Mouse (Mus musculus) liver, embryonic 15.5 days (tissue): Measurements from ENCODE around the gene Lgals8. TPM values are rescaled to one million over a fixed set of nuclear protein-coding genes. Genes with fewer than 3 reads are reported as not detected.
"Not testable (repeated sequence)": the region's sequence is repeated elsewhere in the genome, so short reads cannot be mapped to it uniquely, and the experiment has no call there.

Source experiments
- ATAC-seq: fragments of 200-750 bp; cut with Nextera tagmentation; 2 replicates; pipeline ENCODE4 v1.8.0; 2017; ENCODE audit warnings: moderate number of reproducible peaks, mild to moderate bottlenecking, moderate library complexity; ENCODE audit not compliant: insufficient read depth
- H3K27ac ChIP-seq: fragments of 300-500 bp; sonication (generic); replicated peaks from 2 replicates; pipeline ENCODE4 v1.5.1; 2015; ENCODE audit warnings: mild to moderate bottlenecking, inconsistent platforms
- H3K27me3 ChIP-seq: fragments of 300-500 bp; sonication (generic); 2 replicates; pipeline ENCODE4 v1.6.1; 2015; ENCODE audit warnings: mild to moderate bottlenecking, inconsistent platforms
- H3K36me3 ChIP-seq: fragments of 300-500 bp; sonication (generic); replicated peaks from 2 replicates; pipeline ENCODE4 v1.6.1; 2015; ENCODE audit warnings: moderate library complexity, mild to moderate bottlenecking, inconsistent platforms
- H3K4me1 ChIP-seq: fragments of 300-500 bp; sonication (generic); replicated peaks from 2 replicates; pipeline ENCODE4 v1.6.1; 2015; ENCODE audit warnings: inconsistent platforms
- H3K4me2 ChIP-seq: fragments of 300-500 bp; sonication (generic); 2 replicates; pipeline ENCODE4 v1.6.1; 2015; ENCODE audit warnings: moderate library complexity, mild to moderate bottlenecking, inconsistent platforms
- H3K4me3 ChIP-seq: fragments of 300-500 bp; sonication (generic); replicated peaks from 2 replicates; pipeline ENCODE4 v1.5.1; 2015; ENCODE audit warnings: mild to moderate bottlenecking, inconsistent platforms
- H3K9ac ChIP-seq: fragments of 300-500 bp; sonication (generic); 2 replicates; pipeline ENCODE4 v1.6.1; 2015; ENCODE audit warnings: moderate library complexity, mild to moderate bottlenecking, inconsistent platforms
- H3K9me3 ChIP-seq: fragments of 300-500 bp; sonication (generic); replicated peaks from 2 replicates; pipeline ENCODE4 v1.6.1; 2016; ENCODE audit warnings: inconsistent platforms
- WGBS: fragments of 180-500 bp; shearing (Covaris S2); methylation state at CpG from one replicate; pipeline ENCODE4 v1.1.7; 2015; ENCODE audit warnings: mixed read lengths; ENCODE audit not compliant: insufficient replicate concordance; 5-methylcytosine and 5-hydroxymethylcytosine counted together
- polyA plus RNA-seq: library from polyadenylated mRNA; unstranded; fragments of >200 nt; fragmentation: Nextera tagmentation; extraction: Ambion mirVana; gene quantifications from 2 replicates; pipeline ENCODE4 v1.2.1, GENCODE M21; 2015

Gene Lgals8
- polyA plus RNA-seq, 1 experiment from 2014 or later: 12.7 TPM

DNA sequence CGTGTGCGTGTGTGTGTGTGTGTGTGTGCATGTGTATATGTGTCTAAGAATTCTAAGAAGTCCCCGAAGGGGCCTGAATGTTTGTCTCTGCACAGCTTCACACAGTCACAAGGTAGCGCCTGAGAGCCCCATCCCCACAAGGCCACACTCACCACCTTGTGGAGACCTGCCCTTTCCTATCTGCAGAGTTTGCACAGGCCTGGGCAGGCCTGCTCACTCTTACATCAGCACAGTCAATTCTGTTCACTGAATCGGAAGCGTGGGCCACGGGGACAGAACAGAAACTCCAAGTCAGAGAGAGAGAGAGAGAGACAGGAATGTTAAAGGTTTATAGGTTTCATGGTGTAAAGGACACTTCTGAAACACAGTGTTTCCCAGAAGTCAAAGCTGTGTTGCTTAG is 20.9 kb upstream of the Lgals8 start:
- no peaks in the 10 kb centered on the region for H3K27me3 ChIP-seq
- 60% methylated on average over 7 of the region's 7 CpGs for WGBS
- no peaks in the 10 kb centered on the region for H3K36me3 ChIP-seq
- H3K4me3 ChIP-seq: no peak overlapping the region
- no peaks in the 10 kb centered on the region for H3K4me1 ChIP-seq
- no peak overlapping the region for H3K9ac ChIP-seq
- no peak overlapping the region for H3K4me2 ChIP-seq
- H3K9me3 ChIP-seq: no peaks in the 10 kb centered on the region
- ATAC-seq: no peak
- H3K27ac ChIP-seq: no peak overlapping the region

DNA sequence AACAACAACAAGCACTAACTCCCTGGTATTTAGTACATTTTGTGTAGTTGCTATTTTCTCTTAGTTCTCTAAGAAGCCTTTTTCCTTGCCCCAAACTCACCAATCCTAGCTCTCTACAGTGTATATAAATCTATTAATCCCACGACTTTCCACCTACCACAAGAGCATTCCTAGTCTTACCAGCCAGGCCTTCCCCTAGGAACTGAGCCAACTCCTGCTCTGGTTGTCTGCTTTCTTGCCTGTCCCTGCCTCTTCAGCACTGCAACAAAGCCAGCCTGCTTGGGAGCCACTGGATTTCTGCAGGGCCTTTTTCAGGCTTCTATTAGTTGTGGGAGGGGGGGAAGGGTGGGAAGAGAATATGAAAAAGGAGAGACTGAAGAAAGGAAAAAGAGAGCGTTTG is 20.5 kb upstream of the Lgals8 start:
- Histone ChIP-seq H3K4me3 (no peak overlapping the region), H3K27ac (no peak overlapping the region), H3K4me2 (no peak overlapping the region), H3K27me3 (no peaks in the 10 kb centered on the region), H3K9me3 (no peaks in the 10 kb centered on the region), H3K9ac (no peak overlapping the region), H3K4me1 (no peaks in the 10 kb centered on the region), H3K36me3 (no peaks in the 10 kb centered on the region)
- 63% methylated on average over 2 of the region's 2 CpGs for WGBS
- ATAC-seq: no peak

DNA sequence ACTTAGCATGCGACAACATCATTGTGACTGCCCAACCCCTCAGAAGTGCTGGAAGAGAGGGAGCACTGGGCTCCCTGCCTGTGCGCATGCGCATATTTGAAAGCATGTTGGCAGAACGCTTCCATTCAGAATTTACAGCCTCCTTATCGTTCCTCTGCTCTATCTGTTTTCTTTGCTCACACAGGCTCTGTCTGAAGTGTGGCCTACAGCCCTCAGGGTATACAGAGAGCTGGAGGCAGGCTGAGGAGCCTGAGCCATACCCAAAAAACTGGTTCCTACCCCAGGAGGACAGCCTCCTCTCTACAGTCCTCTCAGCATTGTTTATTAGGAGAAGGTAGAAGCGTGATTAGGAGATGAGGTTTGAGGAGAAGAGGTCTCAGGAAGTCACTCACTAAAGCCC is 15.1 kb upstream of the Lgals8 start:
- no peaks in the 10 kb centered on the region for H3K4me1 ChIP-seq
- H3K27me3 ChIP-seq: no peaks in the 10 kb centered on the region
- ATAC-seq: no peak
- H3K27ac ChIP-seq: no peak overlapping the region
- H3K4me3 ChIP-seq: no peak overlapping the region
- H3K9me3 ChIP-seq: no peaks in the 10 kb centered on the region
- no peak overlapping the region for H3K9ac ChIP-seq
- 73% methylated on average over 6 of the region's 6 CpGs for WGBS
- no peak overlapping the region for H3K4me2 ChIP-seq
- H3K36me3 ChIP-seq: no peaks in the 10 kb centered on the region

DNA sequence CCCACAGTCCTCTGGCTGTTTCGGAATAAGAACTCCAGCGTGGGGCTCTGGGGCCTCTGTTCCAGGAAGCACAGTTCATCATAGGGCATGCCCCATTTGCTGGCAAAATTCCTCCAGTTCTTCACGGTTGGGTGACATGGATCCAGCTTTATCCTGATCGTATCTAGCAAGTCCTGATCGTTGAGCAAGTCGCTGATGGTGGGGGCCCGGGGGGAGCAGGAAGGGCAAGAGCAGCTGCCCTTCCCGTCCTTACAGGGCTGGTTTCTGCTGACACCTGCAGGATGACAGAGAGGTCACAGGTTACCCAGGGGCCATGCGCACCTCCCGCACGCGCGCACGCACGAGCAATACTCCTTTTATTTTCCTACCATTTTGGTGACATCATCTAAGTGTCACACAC is 13.6 kb upstream of the Lgals8 start:
- H3K27me3 ChIP-seq: no peaks in the 10 kb centered on the region
- no peaks in the 10 kb centered on the region for H3K36me3 ChIP-seq
- no peak for ATAC-seq
- no peak overlapping the region for H3K9ac ChIP-seq
- H3K4me3 ChIP-seq: no peak overlapping the region
- H3K4me1 ChIP-seq: no peaks in the 10 kb centered on the region
- no peaks in the 10 kb centered on the region for H3K9me3 ChIP-seq
- no peak overlapping the region for H3K4me2 ChIP-seq
- H3K27ac ChIP-seq: no peak overlapping the region
- WGBS: 73% methylated on average over 15 of the region's 15 CpGs

DNA sequence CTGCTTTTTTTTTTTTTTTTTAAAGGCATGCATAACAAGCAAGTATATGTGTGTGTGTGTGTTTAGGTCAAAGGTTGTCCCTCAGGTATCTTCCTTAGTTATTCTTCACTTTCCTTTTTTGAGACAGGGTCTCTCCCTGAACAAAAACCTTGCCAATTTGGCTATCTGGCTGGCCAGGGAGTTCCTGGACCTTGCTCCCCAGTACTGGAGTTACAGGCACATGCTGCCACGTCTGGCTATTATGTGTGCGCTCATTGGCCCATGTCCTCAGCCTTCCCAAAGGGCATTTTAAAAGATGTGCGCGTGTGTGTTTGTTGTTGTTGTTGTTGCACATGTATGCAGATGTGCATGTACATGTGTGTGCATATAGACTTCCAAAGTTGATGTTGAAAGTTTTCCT is 12.1 kb upstream of the Lgals8 start:
- Histone ChIP-seq H3K9ac (no peak overlapping the region), H3K4me2 (no peak overlapping the region), H3K36me3 (no peaks in the 10 kb centered on the region), H3K27ac (no peak overlapping the region), H3K4me1 (no peaks in the 10 kb centered on the region), H3K9me3 (no peaks in the 10 kb centered on the region), H3K27me3 (no peaks in the 10 kb centered on the region), H3K4me3 (no peak overlapping the region)
- ATAC-seq: no peak
- 86% methylated on average over 4 of the region's 4 CpGs for WGBS

DNA sequence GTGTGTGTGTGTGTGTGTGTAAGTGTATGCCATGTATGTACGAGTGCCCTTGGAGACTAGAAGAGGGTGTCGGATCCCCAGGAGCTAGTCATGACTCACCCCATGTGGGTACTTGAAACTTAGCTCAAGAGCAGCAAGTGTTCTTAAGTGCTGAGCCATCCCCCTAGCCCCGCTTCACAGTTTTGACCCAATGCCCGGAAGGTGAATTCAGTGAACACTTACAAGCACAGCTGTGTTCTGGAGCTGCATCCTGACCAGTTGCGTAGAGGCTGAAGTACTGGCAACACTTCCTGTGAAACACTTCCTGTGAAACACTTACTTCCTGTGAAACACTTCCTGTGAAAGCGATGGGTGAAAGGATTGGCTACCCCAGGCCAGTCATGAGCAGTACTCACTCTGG is 10.5 kb upstream of the Lgals8 start:
- H3K4me1 ChIP-seq: no peaks in the 10 kb centered on the region
- no peaks in the 10 kb centered on the region for H3K9me3 ChIP-seq
- WGBS: 60% methylated on average over 6 of the region's 6 CpGs
- H3K4me3 ChIP-seq: no peak overlapping the region
- no peak for ATAC-seq
- no peak overlapping the region for H3K4me2 ChIP-seq
- no peaks in the 10 kb centered on the region for H3K36me3 ChIP-seq
- no peak overlapping the region for H3K27ac ChIP-seq
- no peaks in the 10 kb centered on the region for H3K27me3 ChIP-seq
- no peak overlapping the region for H3K9ac ChIP-seq

DNA sequence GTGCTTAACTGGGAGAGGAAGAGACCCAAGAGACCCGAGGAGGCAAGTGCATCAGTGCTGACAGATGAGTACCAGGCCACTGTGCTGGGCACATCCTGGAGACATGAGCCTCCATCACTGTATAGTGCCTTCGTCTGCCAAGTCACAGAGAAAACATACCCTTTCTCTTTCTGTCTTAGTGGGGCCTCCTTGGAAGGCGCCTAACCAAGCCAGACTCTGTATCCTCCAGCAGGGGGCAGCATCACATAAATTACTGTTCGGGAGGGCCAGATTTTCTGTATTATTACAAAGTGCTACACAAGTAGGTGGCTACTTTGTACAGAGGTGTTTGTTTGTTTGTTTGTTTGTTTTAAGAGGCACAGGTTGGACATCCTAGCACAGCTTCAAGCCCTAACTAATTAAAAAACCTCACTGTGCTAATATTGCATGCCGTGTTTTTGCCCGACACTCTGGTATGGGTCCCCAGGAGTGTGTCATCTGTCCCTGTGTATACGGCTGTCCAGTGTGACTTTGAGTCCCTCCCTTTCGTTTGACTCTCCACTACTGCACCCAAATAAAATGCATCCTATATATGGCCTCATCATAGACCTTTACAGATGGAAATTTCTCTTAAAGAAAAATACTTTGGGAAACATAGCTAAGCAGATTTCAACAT is 9.1 kb upstream of the Lgals8 start:
- no peak overlapping the region for H3K9ac ChIP-seq
- H3K4me2 ChIP-seq: no peak overlapping the region
- no peaks in the 10 kb centered on the region for H3K9me3 ChIP-seq
- H3K36me3 ChIP-seq: no peaks in the 10 kb centered on the region
- H3K4me1 ChIP-seq: 0 out of 2 replicates have a peak, but pooled peaks cover 5% of the 10 kb centered on the region
- no peak for ATAC-seq
- H3K4me3 ChIP-seq: no peak overlapping the region
- no peak overlapping the region for H3K27ac ChIP-seq
- H3K27me3 ChIP-seq: no peaks in the 10 kb centered on the region
- 32% methylated on average over 8 of the region's 8 CpGs for WGBS

DNA sequence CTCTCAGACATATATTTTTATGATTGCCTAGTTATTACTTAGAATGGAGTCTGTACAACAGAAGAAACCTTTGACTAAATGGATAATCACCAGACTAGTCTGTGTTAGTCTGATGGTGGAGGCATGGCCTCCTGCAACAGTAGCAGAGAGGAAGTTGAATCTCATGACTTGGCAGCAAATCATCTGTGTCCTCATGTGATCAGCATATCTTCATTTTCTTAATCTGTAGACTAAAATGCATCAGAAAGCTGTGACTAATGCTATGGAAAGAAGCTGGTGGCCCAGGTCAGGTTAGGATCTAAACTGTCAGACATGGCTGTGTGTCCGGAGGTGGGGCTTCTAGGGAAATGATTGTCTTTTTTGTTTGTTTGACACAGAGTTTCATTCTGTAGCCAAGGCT is 3.7 kb upstream of the Lgals8 start:
- Histone ChIP-seq H3K9ac (no peak overlapping the region), H3K4me3 (no peak overlapping the region), H3K27me3 (no peaks in the 10 kb centered on the region), H3K9me3 (no peaks in the 10 kb centered on the region), H3K4me2 (no peak overlapping the region), H3K36me3 (no peaks in the 10 kb centered on the region), H3K27ac (no peak overlapping the region), H3K4me1 (peaks cover 5% of the 10 kb centered on the region; the same call in 1 of the 2 replicates)
- no peak for ATAC-seq
- 51% methylated on average over 1 of the region's 1 CpGs for WGBS

DNA sequence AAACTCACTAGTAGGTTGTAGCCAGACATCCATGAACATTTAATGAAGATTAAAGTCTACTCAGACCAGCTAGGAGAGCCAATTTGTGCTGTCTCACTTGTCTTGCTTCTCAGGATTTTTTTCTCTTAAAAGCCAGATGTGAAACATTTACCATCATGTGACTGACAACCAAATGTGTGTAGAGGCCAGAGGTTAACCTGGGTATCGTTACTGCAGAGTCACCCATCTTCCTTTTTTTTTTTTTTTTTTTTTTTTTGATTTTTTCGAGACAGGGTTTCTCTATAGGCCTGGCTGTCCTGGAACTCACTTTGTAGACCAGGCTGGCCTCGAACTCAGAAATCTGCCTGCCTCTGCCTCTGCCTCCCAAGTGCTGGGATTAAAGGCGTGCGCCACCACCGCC is 585 bp downstream of the Lgals8 start:
- not testable (repeated sequence) for H3K4me3 ChIP-seq
- 69% methylated on average over 6 of the region's 6 CpGs for WGBS
- H3K4me1 ChIP-seq: peaks cover 24% of the 10 kb centered on the region

DNA sequence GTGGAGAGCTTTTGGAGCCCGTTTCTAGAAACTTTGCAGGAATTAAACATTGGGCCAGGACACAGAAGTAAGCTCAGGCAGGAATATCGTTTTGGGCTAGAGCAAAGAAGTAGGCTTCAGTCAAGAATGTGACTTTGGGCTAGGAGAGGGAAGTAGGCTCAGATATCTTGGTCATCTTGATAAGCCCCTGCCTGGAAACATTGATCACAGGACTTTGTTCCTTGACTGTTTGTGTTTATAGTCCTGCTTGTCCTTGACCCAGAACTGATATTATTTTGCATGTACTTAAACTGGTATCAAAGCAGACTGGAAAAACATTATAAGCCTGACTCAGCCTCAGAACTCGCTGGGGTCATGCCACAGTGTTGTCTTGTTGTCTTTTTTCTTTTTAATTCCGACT is 2.1 kb downstream of the Lgals8 start:
- Histone ChIP-seq H3K9me3 (no peaks in the 10 kb centered on the region), H3K4me2 (0 out of 2 replicates have a peak overlapping the region, but pooled peaks have one; percentile 0), H3K4me1 (peaks cover 24% of the 10 kb centered on the region), H3K36me3 (0 out of 2 replicates have a peak, but pooled peaks cover 8% of the 10 kb centered on the region), H3K27ac (no peak overlapping the region; the same call in 1 of the 2 replicates), H3K9ac (no peak overlapping the region), H3K27me3 (no peaks in the 10 kb centered on the region), H3K4me3 (no peak overlapping the region)
- no peak for ATAC-seq
- WGBS: 52% methylated on average over 4 of the region's 4 CpGs

More for the DNA sequence above, 585 bp downstream of the Lgals8 start:
- not testable (repeated sequence) for H3K27me3 ChIP-seq, H3K4me2 ChIP-seq, H3K9ac ChIP-seq, H3K9me3 ChIP-seq, ATAC-seq, H3K27ac ChIP-seq, H3K36me3 ChIP-seq

DNA sequence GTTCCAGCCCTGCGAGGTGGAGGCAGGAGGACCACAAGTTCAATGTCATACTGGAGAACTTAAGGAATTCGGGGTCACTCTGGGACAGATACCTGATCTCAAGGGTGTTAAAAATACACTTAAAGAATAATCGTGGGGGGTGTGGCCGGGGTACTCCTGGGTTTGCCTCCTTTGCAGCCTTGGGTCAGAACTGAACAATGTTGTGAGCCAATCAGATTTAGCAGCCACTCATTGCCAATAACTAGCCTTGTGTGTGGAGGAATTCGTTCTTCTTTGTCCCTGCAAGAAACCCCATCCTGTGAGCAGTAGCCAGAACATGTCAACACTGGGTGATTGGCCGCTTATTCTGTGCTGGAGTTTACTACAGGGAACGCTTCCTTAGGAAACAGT is 3.0 kb downstream of the Lgals8 start:
- Histone ChIP-seq H3K4me2 (peak overlapping the region; percentile 87), H3K9me3 (no peaks in the 10 kb centered on the region), H3K27me3 (no peaks in the 10 kb centered on the region), H3K9ac (peak overlapping the region; percentile 86), H3K4me1 (peaks cover 27% of the 10 kb centered on the region), H3K36me3 (0 out of 2 replicates have a peak, but pooled peaks cover 12% of the 10 kb centered on the region), H3K4me3 (peak overlapping the region; percentile 88), H3K27ac (peak overlapping the region; percentile 83; the same call in 1 of the 2 replicates)
- 6% methylated on average over 7 of the region's 7 CpGs for WGBS
- ATAC-seq: 0 out of 2 replicates have a peak, but pooled peaks have one; percentile 0
